Mouse (Mus musculus): ENCODE measurements around the gene Cacna1i.
A peak's percentile ranks its signal among the peaks of the same experiment; 100 is the strongest.

Cacna1i gene

DNA sequence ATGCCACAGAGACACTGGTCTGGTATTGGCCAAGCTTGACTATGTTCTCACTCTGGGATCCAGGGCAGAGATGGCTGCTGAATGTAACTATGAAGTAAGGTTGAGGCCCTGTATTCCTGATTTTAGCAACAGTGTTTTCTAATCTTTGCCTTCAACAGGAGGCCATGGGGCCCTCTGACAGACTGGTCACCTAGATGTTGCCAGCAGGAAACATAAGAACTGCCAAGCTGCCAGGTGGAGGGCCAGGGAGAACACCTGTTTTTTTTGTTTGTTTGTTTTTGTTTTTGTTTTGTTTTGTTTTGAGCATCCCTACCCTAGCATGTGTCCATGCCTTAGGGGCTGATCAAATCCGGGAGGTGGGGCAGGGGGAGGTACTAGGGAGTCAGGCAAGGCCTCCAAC, 112.4 kb downstream of the Cacna1i start:
- DNase-seq (ENCODE audit: inconsistent age in 2 of 2, low spot score in 1 of 2): no peak

DNA sequence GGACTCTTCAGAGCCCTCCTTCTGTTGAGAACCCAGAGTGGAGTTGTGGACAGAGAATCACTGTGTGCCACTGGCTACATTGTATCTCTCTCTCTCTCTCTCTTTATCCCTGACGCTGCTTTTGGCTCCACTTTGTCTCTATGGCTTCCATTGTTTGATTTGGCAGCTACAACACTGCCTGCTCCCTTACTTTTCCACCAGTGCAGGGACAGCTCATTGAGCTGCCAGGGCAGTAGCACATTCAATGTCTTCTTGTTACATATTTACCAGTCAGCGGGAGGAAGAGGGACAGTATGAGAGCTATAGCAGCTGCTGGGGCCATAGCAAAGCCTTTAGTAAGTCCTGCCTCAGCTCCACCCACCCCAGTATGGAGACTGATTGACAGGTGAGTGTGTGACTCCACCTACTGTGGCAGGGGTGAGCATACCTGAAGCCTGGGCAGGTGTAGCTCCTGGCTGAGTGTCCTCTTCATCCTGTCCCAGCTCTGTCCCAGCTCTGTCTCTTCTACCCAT, 114.4 kb downstream of the Cacna1i start:
- DNase-seq (ENCODE audit: inconsistent age in 2 of 2, low spot score in 1 of 2): no peak

DNA sequence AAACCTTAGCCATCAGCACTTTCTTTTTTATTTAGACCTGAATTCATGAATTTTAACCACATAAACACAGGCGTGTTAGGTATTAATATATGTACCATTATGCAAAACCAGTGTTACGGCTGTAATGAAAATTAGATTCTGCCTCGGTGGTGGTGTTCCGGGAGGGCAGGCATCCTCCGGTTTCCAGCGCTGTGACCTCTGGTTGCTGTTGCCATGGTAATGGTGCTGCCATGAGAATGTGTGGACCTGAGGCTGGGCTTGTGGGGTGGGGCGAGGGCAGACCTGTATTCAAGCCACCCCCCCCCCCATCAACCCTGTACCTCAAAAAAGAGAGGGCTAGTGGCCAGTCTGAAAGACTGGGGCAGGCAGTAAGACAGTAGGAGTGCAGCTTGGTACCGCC, 114.9 kb downstream of the Cacna1i start:
- DNase-seq (ENCODE audit: inconsistent age in 2 of 2, low spot score in 1 of 2): no peak

DNA sequence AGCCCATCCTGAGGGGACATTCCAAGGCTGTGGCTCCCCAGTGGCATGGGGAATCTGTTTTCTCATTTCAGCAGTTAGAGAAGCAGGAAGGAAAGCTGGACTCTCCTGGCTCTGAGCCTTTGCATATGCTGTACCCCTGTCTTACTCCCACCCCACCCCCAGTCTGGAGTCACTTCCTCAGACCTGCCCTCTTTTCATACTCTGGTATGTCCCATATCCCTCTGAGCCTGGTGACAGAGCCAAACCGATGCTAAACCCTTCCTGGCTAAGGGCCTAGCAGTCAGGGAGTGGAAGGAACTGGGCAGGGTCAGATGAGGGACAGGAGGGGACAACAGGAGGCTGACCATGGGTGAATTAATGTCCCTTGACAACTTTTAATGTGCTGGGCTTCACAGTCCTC, 120.8 kb downstream of the Cacna1i start:
- DNase-seq (ENCODE audit: inconsistent age in 2 of 2, low spot score in 1 of 2): peak; percentile 16 to 44

DNA sequence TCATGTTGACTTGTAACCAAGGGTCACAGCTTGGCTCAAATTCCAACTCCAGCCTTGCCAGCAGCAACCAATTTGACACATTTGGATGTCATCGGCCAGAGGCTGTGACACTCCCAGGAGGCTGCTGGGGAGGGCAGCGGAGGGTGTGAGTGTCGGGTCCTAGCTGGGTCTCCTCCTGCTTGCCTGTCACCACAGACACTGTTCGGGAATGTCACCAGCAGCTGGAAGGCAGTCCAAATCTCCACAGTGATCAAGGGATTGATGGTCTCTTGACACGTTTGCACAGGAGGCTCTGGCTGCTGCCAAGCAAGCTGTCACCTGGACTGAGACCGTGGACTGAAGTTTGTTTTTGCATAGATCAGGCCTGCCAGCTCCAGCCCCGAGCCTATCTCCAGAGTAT, 123.6 kb downstream of the Cacna1i start:
- no peak for DNase-seq (ENCODE audit: inconsistent age in 2 of 2, low spot score in 1 of 2)

DNA sequence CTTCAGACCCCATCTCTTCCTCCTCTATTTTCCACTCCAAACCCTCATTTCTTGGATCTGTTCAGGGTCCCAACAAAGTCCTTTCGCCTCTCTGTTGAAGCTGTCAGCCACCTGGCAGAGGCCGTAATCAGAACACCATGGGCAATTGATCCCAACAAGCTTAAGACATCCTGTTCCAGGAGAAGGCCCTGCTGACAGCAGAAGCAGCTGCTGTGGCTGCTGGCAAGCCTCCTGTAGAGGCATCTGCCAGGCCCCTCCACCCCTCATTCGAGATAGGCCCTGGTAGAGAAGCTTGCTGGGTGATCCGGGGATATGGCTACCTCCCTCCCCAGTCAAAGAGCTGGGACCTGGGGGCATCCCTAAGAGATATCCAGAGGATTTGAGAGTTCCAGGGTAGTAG, 126.0 kb downstream of the Cacna1i start:
- DNase-seq (ENCODE audit: inconsistent age in 2 of 2, low spot score in 1 of 2): no peak

DNA sequence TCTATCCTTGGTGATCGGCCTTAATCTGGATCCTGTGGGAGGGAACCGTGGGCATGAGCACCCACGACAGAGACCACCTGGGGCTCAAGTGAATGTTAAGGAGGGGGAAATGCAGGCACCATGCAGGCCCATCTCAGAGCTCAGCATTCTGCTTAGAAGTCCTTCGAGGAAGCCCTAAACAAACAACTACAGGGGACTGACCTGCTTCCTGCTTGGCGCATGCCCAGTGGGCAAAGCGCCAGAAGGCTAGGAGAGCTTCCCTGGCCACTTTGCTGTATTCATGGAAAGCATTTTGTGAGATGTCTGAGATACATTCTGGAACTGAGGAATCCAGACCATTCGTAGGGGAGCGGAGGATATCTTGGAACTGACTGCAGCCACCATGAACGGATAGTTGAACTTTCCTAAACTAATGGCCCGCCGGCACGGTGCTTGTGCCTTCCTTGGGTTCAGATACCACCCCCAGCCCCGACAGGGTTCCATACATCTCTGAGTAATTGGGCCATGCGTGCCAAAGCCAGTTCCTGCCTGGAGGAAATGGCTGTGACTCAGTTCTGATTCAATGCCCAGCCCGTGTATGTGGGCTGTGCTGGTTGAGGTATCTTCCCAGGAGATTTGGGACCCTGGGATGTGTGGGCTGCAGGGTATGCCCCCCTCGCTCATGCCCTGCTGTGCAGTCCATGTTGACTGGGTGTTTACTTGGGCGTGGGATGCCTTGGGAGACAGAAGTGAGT, 127.1 kb downstream of the Cacna1i start:
- DNase-seq (ENCODE audit: inconsistent age in 2 of 2, low spot score in 1 of 2): peak; percentile 15 to 55

DNA sequence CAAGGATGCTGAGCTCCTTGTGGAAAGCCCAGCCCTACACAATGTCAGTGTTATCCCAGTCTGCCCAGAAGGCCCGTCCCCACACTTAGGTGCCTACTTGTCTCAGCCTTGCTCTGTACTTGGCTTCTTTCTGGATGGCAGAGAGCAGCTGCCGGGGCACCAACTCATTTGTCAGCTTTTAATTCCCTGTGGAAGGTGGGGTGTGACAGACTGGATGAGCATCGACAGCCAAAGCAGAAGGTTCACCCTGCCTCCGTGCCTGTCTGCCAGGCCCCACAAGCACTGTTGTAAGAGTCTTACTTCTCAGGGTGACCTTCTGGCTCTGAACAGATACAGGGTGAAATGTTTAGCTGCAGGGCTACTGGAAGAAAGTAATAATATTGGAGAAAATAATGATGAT, 128.1 kb downstream of the Cacna1i start:
- no peak for DNase-seq (ENCODE audit: inconsistent age in 2 of 2, low spot score in 1 of 2)

DNA sequence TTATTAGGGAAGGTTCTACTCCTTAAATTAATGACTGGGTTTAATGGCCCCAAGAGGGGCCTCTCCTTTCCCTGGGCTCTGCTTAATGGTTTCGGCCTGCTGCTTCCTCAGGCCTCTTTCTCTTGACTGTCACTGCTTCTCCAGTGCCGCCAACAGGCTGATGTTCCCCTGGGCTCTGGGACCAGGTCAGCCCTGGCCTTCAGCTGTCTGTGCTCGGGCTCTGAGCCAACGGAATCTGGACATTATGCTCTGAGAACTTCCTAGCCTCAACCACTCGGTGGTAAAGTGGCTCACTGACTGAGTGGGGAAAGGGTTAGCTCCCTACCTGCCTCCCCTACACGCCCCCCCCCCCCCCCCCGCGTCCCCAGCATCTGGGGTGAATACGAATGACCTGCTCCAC, 130.0 kb downstream of the Cacna1i start:
- peak; percentile 62 to 74 for DNase-seq (ENCODE audit: inconsistent age in 2 of 2, low spot score in 1 of 2)

DNA sequence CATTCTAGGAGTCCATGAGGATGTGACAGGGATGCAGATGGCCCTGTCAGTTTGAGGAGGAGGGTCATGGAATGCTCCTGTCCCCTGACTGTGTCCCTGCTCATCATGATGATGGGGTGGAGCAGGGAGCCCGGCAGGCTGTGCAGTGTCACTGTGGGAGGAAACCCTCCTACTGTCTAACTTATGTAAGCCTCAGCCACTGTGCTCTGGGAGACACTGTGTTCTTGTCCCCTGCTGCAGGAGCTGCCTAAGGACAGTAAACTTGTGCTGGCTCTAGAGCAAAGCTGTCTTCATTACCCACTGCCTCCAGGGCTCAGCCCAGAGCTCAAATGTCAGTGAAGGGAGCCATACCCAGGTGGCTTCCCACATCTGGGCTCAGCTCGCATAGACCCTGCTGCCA, 131.1 kb downstream of the Cacna1i start:
- DNase-seq (ENCODE audit: inconsistent age in 2 of 2, low spot score in 1 of 2): peak; percentile 7 to 25

DNA sequence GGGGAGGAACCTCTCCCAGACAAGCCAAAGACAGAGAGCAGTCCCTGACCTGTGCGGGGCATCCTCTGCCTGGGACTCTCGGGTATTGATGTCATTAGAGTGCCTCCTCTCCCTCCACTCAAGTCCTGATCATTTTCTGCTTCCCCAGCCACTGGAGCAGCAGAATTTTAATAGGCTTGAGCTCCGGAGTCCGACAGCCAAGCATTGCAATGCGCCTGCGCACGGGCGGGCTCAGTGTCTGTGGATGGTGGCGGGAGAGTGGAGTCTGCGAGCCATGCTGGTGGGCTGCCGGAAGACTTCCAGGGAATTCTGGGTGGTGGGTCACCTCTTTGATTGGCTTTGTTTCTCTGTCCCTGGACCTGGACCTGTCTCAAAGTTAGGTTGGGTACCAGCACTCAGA, 143.3 kb downstream of the Cacna1i start:
- DNase-seq (ENCODE audit: inconsistent age in 2 of 2, low spot score in 1 of 2): no peak

DNA sequence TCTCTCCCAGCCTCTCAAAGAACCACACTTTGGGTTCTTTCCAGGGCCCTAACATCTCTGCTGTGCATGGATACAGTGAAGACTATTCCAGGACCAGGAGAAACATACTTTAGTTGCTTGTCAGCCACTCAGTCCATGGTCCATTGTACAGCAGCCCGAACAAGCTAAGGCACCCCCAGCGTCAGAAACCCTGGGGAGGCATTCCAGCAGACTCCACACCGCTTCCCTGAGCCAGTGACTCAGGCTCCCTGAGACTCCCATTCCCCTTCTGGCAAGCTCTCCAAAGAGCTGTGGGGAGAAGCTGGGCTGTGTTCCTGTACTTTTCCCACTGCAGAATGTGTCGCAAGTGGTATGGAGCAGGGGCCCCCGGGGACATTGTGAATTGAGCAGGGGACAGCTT, 149.9 kb downstream of the Cacna1i start:
- no peak for DNase-seq (ENCODE audit: inconsistent age in 2 of 2, low spot score in 1 of 2)

DNA sequence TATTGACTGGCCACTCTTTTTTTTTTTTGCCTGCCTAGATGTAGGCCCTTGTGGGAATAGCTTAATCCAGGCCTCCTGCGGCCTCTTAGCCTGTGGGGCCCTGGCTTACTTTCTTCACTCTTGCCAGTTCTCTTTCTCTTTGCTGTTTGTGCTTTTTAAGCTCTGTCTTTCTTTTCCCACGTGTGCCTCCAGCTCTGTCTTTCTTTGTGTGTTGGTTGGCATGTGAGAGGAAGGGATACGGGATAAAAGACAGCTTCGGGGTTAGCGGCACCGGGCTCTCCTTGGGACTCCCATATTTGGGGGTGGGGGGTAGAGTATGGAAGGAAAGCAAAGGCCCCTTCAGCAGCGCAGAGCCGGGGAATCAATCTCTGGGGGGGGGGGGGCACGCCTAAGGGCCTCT, 151.0 kb downstream of the Cacna1i start:
- no peak for DNase-seq (ENCODE audit: inconsistent age in 2 of 2, low spot score in 1 of 2)

DNA sequence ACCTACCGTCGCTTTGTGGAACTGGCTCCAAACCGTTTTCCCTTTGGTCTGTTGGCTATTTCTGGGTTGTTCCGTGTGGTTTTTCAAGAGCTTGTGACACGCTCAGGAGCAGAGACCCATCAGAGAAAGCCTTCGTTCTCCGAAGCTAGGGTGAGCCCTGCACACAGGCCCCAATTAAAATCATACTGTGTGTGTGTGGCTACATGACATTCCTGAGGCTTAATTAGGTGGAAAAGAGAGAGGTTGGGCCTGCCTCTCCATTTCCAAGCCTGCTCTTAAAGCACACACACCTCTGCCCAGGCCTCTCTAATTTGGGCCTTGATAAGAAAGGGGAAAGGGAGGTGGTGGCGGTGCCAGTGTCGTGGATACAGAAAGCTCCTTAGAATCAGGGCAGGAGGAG, 151.4 kb downstream of the Cacna1i start:
- DNase-seq (ENCODE audit: inconsistent age in 2 of 2, low spot score in 1 of 2): no peak

DNA sequence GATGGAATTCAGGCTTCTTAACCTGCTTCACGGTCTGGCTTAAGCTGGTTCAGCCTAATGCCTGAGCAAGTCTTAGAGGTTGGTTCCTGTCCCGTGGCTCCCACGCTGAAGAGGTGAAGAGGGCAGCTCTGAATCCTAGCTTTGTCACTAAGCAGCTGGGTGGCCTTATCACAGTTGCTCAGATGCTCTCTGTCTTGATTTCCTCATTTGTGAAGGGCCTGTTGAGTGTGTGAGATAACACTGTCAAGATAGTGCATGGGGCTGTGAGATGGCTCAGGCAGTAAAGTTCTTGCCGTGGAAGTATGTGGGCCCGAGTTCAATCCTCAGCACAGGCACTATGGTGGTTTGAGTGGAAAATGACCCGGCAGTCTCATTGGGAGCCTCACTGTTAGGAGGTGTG, 153.2 kb downstream of the Cacna1i start:
- DNase-seq (ENCODE audit: inconsistent age in 2 of 2, low spot score in 1 of 2): no peak

DNA sequence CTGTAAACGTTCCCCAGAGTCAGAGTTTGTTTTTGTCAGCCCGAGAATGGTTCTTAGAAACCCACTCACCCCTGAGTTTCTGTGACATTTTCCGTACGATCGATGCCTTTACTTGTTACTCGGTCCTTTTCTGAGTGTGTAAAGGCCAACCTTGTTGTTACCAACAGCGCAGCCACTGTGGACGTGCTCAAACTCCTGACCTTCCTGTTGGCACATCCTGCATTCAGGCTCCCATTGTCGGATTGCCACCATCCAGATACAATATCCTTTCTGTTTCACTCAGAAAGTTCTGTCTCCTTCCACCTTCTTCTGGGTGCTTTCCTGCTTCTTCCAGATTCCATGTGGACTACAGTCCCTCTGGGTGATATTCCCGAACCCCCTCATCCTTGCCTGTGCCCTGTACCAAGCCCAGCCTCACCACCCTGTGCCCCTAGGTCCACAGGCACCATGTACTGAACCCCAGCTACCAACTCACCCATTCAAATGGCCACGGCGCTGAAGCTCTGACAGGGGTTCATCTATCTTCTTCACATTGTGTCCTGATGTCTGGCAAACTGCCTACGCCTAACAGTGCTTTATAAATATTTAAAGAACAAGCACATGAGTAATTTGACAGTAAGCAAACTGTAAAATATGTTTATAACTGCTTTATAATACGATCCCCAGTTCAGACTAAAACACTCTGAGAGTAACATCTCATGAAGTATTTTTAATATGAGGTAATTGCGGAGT, 159.1 kb downstream of the Cacna1i start:
- no peak for DNase-seq (ENCODE audit: inconsistent age in 2 of 2, low spot score in 1 of 2)
